In the genomic region with DNA sequence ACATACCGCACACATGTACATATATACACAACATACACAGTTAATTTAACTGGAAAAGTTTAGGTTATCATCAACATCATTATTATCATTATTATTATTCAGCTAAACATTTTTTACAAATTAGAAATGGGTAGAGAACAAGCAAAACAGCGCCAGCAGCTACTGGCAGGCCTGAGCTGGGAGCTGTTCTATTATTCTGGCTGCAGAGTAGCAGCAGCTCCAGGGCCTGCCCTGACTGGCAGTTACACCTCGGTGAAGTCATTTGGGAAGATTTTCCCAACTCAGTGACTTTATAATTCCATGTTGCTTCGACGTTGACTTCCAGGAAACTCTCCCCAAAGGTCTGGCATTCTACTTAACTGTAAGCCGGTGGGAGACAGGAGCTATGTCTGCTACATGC, we compare ENCODE assay signal across 23 mouse cellular contexts.
"Had no signal": no experiment of that assay in that cellular context is flagged by ENCODE, and none has a peak within 500 bp of the region (broad histone marks: within the 10 kb centered on the region; RNA-seq: fewer than 3 reads in every experiment).

No protein-coding gene starts in this region.

- DNase-seq: gastrocnemius, adult 2 months; gastrocnemius, postnatal 10 days; gastrocnemius, postnatal 25 days; heart, adult 18-20 months; heart, postnatal 10 days; heart, postnatal 4 days; kidney, adult 18-20 months; kidney, adult 8-10 months; kidney, postnatal 10 days; kidney, postnatal 25 days; kidney, postnatal 4 days; liver; liver, embryonic 13.5 days had no signal

- ATAC-seq: hindbrain, embryonic 16.5 days; inflammation-experienced regulatory T-cells, adult 6 months; intestine, postnatal 0 days had no signal

- H3K4me3 ChIP-seq: gastrocnemius, adult 2 months; heart, embryonic 10.5 days; heart, embryonic 12.5 days; hindbrain, embryonic 10.5 days; hindbrain, embryonic 12.5 days; left cerebral cortex, adult 2 months; liver, embryonic 13.5 days had no signal

- H3K9ac ChIP-seq: heart, embryonic 12.5 days; hindbrain, embryonic 12.5 days; hindbrain, embryonic 14.5 days; liver, embryonic 13.5 days had no signal

- H3K9me3 ChIP-seq: heart, embryonic 10.5 days; heart, embryonic 12.5 days; hindbrain, embryonic 10.5 days; hindbrain, embryonic 12.5 days; liver, embryonic 13.5 days had no signal

- H3K36me3 ChIP-seq: heart, embryonic 10.5 days; hindbrain, embryonic 10.5 days; hindbrain, embryonic 12.5 days; liver, embryonic 13.5 days had no signal

- H3K4me2 ChIP-seq: heart, embryonic 12.5 days; hindbrain, embryonic 12.5 days; hindbrain, embryonic 14.5 days; liver, embryonic 11.5 days; liver, embryonic 13.5 days had no signal

- H3K27me3 ChIP-seq: heart, embryonic 12.5 days had no signal

- H3K27ac ChIP-seq: gastrocnemius, adult 2 months; heart, embryonic 10.5 days; hindbrain, embryonic 10.5 days; hindbrain, embryonic 12.5 days; hindbrain, embryonic 14.5 days; left cerebral cortex, adult 2 months; liver, embryonic 13.5 days had no signal
